9 mouse cellular contexts compared by ENCODE assay signal in the genomic region with DNA sequence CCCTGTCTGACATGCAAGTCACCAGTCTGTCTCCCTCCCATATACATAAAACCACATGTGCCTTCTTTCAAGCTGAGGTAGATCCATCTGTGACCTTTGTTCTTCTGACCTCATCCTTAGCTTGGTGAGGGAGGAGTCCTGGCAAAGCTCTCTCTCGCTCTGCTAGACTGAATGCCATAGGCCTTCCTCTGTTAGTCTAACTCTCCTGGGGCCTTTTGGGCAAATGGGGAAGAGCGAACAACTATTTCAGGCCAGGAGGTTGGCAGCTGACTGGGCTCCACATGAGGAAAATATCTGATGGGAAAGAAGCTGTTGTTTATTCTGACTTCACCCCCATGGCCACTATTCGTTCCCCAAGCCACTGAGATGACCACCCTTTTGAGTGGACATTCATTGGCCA. TPM values are rescaled to one million over a fixed set of nuclear protein-coding genes. Genes with fewer than 3 reads are reported as not detected.
DNase-seq lines count a peak whose midpoint lies in the region; ATAC-seq and TF ChIP-seq lines count a peak whose summit lies in the region.
"Had no signal": no experiment of that assay in that cellular context is flagged by ENCODE, and none has a peak within 500 bp of the region (broad histone marks: within the 10 kb centered on the region; RNA-seq: fewer than 3 reads in every experiment).

No protein-coding gene starts in this region.

- no peak for TF ChIP-seq EP300 in liver, postnatal 0 days (IDR thresholded peaks at IDR 0.05; ENCODE audit: low read depth)

- no peak for ATAC-seq in heart, embryonic 11.5 days (replicated peaks; ENCODE audit: insufficient number of reproducible peaks, low FRiP score, low TSS enrichment)
- ATAC-seq in liver, postnatal 0 days = peak; percentile 87

- no peak overlapping the region for H3K4me3 ChIP-seq in heart, embryonic 10.5 days
- no peak overlapping the region for H3K4me3 ChIP-seq in heart, embryonic 11.5 days (ENCODE audit: low read depth, low read length)
- H3K4me3 ChIP-seq in liver, postnatal 0 days (ENCODE audit: low read depth, low read length) = no peak overlapping the region

- no peak overlapping the region for H3K4me2 ChIP-seq in heart, embryonic 11.5 days
- H3K4me2 ChIP-seq in liver, postnatal 0 days (ENCODE audit: low read depth, low read length) = no peak overlapping the region

- no peaks in the 10 kb centered on the region for H3K9me3 ChIP-seq in heart, embryonic 10.5 days
- no peaks in the 10 kb centered on the region for H3K9me3 ChIP-seq in heart, embryonic 11.5 days (replicated peaks; ENCODE audit: control insufficient read depth, low read length)
- no peaks in the 10 kb centered on the region for H3K9me3 ChIP-seq in liver, postnatal 0 days (ENCODE audit: low read length)

- peaks cover 65% of the 10 kb centered on the region for H3K4me1 ChIP-seq in heart, embryonic 10.5 days
- H3K4me1 ChIP-seq in heart, embryonic 11.5 days (ENCODE audit: control insufficient read depth, insufficient read depth, low read length) = peaks cover 47% of the 10 kb centered on the region
- H3K4me1 ChIP-seq in liver, postnatal 0 days (ENCODE audit: insufficient read depth) = peaks cover 40% of the 10 kb centered on the region

- H3K27me3 ChIP-seq in heart, embryonic 10.5 days (ENCODE audit: insufficient read depth, poor library complexity, severe bottlenecking) = no peaks in the 10 kb centered on the region
- H3K27me3 ChIP-seq in heart, embryonic 11.5 days (ENCODE audit: control insufficient read depth, insufficient read depth, low read length) = no peaks in the 10 kb centered on the region
- H3K27me3 ChIP-seq in liver, postnatal 0 days (ENCODE audit: insufficient read depth, low read length) = no peaks in the 10 kb centered on the region

- no peaks in the 10 kb centered on the region for H3K36me3 ChIP-seq in heart, embryonic 10.5 days
- H3K36me3 ChIP-seq in heart, embryonic 11.5 days (ENCODE audit: control insufficient read depth, insufficient read depth, low read length) = no peaks in the 10 kb centered on the region
- H3K36me3 ChIP-seq in liver, postnatal 0 days (replicated peaks; ENCODE audit: insufficient read depth, low read length) = no peaks in the 10 kb centered on the region

- intact Hi-C loops in heart, postnatal 10 days (cut with DNase I) = no loop called here
- intact Hi-C loops in left cerebral cortex, postnatal 4 days (cut with DNase I) = no loop called here
- intact Hi-C loops in left cerebral cortex, postnatal 10 days (cut with DNase I) = no loop called here

- WGBS in heart, embryonic 10.5 days = 78% methylated on average over 3 of the region's 3 CpGs
- 76% methylated on average over 3 of the region's 3 CpGs for WGBS in heart, embryonic 11.5 days (ENCODE audit: insufficient replicate concordance)
- 62% methylated on average over 3 of the region's 3 CpGs for WGBS in liver, postnatal 0 days (ENCODE audit: insufficient replicate concordance)

- H3K27ac ChIP-seq in heart, embryonic 10.5 days = peak overlapping the region; percentile 17; the same call in 1 of the 2 replicates
- H3K27ac ChIP-seq in heart, embryonic 11.5 days (ENCODE audit: low read depth, low read length) = no peak overlapping the region
- H3K27ac ChIP-seq in liver, postnatal 0 days (ENCODE audit: low read depth) = peak overlapping the region; percentile 84
- H3K27ac ChIP-seq: liver, embryonic 14.5 days had no signal

- DNase-seq in heart, embryonic 10.5 days (ENCODE audit: low spot score) = no peak
- DNase-seq in adipocyte (ENCODE audit: low spot score) = peak; percentile 99
- DNase-seq in heart, postnatal 10 days = peak; percentile 49 to 60
- peak; percentile 48 for DNase-seq in liver, postnatal 0 days
- no peak for DNase-seq in left cerebral cortex, postnatal 4 days
- DNase-seq in left cerebral cortex, postnatal 10 days (ENCODE audit: extremely low spot score in 1 of 2, low spot score in 2 of 2) = no peak
- DNase-seq in layer of hippocampus, postnatal 36 days = no peak

- no peak overlapping the region for H3K9ac ChIP-seq in heart, embryonic 11.5 days (ENCODE audit: low read depth, low read length)
- H3K9ac ChIP-seq in liver, postnatal 0 days (replicated peaks) = no peak overlapping the region
- H3K9ac ChIP-seq: liver, embryonic 14.5 days had no signal

- TF ChIP-seq CTCF in liver, postnatal 0 days (IDR thresholded peaks at IDR 0.05; ENCODE audit: low read depth) = no peak

RNA-seq across cellular contexts. Expression of a gene that starts 59.9 kb away (rescaled TPM):
- polyA plus RNA-seq in heart, embryonic 10.5 days (2016; fragmentation: Nextera tagmentation; extraction: Ambion mirVana) = 5.8 and 8.2 TPM in 2 replicates
- polyA plus RNA-seq in heart, embryonic 11.5 days (2014; fragmentation: Nextera tagmentation; extraction: Ambion mirVana) = 6.4 and 6.7 TPM in 2 replicates
- total RNA-seq in heart, postnatal 10 days (2021) = 10 to 100 TPM; 25.5 to 34.6 TPM
- polyA plus RNA-seq in liver, postnatal 0 days (2015; fragmentation: Nextera tagmentation; extraction: Ambion mirVana) = 1.5 and 2.3 TPM in 2 replicates
- total RNA-seq in left cerebral cortex, postnatal 4 days (2021) = 100 to 1,000 TPM; 132 to 134 TPM
- total RNA-seq in left cerebral cortex, postnatal 10 days (2021) = 10 to 100 TPM; 97.9 to 99.8 TPM
- total RNA-seq in layer of hippocampus, postnatal 36 days (2021) = 10 to 100 TPM; 65.0 to 73.0 TPM

Comparison
In these comparisons a context has a peak if more than half of its experiments do, and no peak if none do; other contexts are left out.
1. DNase-seq: peak in adipocyte (single experiment), heart, postnatal 10 days (2 of 2) and liver, postnatal 0 days (single experiment); none in heart, embryonic 10.5 days (single experiment), left cerebral cortex, postnatal 4 days (single experiment), left cerebral cortex, postnatal 10 days (0 of 2) and layer of hippocampus, postnatal 36 days (0 of 2).